Mouse (Mus musculus): ENCODE measurements around the gene Vmn1r26.
"Not testable (repeated sequence)": the region's sequence is repeated elsewhere in the genome, so short reads cannot be mapped to it uniquely, and the experiment has no call there.

GRCm38 (mm10) chr6:57961403-57961802, 53.6 kb downstream of the Vmn1r26 start, which contains the start of gene Vmn1r24:
- not testable (repeated sequence) for TF ChIP-seq POLR2A (IDR thresholded peaks at IDR 0.05; ENCODE audit: borderline replicate concordance, extremely low read depth, low read depth, low read length); CTCF (IDR thresholded peaks at IDR 0.05; ENCODE audit: insufficient read depth, low read length)

Measured in lung, adult 2 months (tissue).